Mouse (Mus musculus): ENCODE data around the gene Evx1. TPM values are rescaled to one million over a fixed set of nuclear protein-coding genes. Genes with fewer than 3 reads are reported as not detected.

Gene Evx1
- total RNA-seq, 1 experiment: 0.54 TPM

DNA sequence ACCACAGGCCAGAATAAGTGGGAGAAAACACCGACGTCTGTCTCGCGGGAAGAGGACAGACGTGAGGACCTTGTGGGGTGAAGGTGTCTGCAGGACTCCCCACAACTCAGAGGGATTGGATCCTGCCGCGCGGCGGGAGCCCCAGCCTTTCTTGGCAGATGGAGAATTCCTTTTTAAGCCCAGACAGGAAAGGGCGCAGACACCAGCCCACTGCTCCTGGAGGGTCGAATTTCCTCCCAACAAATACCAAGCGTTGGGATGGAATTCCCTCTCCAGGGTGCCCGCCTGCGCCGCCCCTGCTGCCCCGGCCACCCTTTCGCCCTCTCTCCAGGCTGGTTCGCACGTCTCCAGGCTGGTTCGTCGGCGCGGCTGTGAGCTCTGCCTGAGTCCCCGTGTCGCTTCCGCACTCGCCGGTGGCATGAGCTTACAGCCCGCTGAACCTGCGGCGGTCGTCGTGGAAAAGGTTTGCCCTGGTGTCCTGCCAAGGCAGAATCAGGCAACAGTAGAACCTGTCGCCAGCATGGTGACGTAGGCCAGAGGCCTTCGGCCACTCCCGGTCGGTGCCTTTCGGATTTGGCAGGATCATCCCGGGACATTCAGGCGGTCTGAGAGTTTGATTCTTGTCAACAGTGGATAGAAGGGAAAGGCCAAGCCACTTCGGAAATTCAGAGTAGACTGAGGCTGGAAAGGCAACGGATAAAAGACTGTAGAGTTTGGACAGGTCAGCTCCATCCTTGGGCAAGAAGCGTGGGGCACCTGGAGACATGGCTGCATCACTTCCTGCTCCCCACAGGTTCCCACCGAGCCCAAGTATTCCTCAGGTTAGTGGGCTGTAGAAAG, 22.1 kb upstream of the Evx1 start:
- peak overlapping the region; percentile 55 to 64 for H3K4me3 ChIP-seq (ENCODE audit: insufficient read depth in 1 of 2, low read depth in 1 of 2, low read length in 2 of 2, poor library complexity in 1 of 2, severe bottlenecking in 1 of 2)
- H3K4me1 ChIP-seq (ENCODE audit: control insufficient read depth in 2 of 2, insufficient read depth in 2 of 2, low read length in 2 of 2, poor library complexity in 1 of 2): no peaks in the 10 kb centered on the region
- H3K9me3 ChIP-seq (ENCODE audit: control insufficient read depth, insufficient read depth, low read depth, low read length): no peaks in the 10 kb centered on the region
- DNase-seq (ENCODE audit: low read depth, low spot score): no peak
- H3K36me3 ChIP-seq (ENCODE audit: control insufficient read depth, insufficient read depth, low read length, poor library complexity, severe bottlenecking): no peaks in the 10 kb centered on the region
- peak; percentile 50; the same call in 1 of the 2 replicates for TF ChIP-seq CHD2 (IDR thresholded peaks at IDR 0.05; ENCODE audit: low read depth, low read length)
- no peak for TF ChIP-seq ZC3H11A (IDR thresholded peaks at IDR 0.05; ENCODE audit: borderline replicate concordance, low read depth, low read length)
- no peak for TF ChIP-seq MAFK (IDR thresholded peaks at IDR 0.05; ENCODE audit: insufficient read depth, low read depth, low read length)
- no peak for TF ChIP-seq ZNF384 (IDR thresholded peaks at IDR 0.05; ENCODE audit: low read depth, low read length)
- peak; percentile 24; the same call in 1 of the 2 replicates for TF ChIP-seq HCFC1 (IDR thresholded peaks at IDR 0.05; ENCODE audit: borderline replicate concordance, insufficient read depth, low read length)
- peak overlapping the region; percentile 9; the same call in 1 of the 2 replicates for H3K9ac ChIP-seq (ENCODE audit: insufficient read depth, low read depth, low read length, poor library complexity, severe bottlenecking)
- no peak overlapping the region for H3K27ac ChIP-seq (ENCODE audit: insufficient read depth, low read depth, low read length, poor library complexity, severe bottlenecking)
- in situ Hi-C loops (cut with MboI; ENCODE audit: low sequenced_read_pairs in 2 of 2, unreplicated experiment in 2 of 2): loop anchor here in 1 of 2 experiments (25.0 kb wide), 1 partner anchor 546 kb away; no protein-coding TSS in a partner anchor

DNA sequence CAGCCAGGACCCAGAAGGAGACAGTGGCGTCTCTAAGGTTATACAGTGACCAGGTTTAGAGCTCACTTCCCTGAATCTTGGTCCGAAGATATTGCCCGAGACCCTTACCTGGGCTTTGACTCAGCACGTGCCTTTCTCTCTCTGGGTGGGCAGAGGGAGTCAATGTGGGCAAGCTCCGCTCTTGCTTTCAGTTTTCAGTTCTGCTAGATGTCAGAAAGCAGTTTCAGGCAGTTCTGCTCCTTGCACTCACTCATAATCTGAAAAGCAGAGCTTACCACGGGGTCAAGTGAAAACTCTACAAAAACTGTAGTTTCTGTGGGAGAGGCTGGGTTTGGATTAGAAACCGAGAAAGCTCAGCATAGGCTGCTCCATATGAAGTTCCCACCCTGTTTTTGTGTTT, 21.0 kb upstream of the Evx1 start:
- no peaks in the 10 kb centered on the region for H3K36me3 ChIP-seq (ENCODE audit: control insufficient read depth, insufficient read depth, low read length, poor library complexity, severe bottlenecking)
- H3K4me1 ChIP-seq (ENCODE audit: control insufficient read depth in 2 of 2, insufficient read depth in 2 of 2, low read length in 2 of 2, poor library complexity in 1 of 2): no peaks in the 10 kb centered on the region
- H3K27ac ChIP-seq (ENCODE audit: insufficient read depth, low read depth, low read length, poor library complexity, severe bottlenecking): no peak overlapping the region
- H3K9ac ChIP-seq (ENCODE audit: insufficient read depth, low read depth, low read length, poor library complexity, severe bottlenecking): no peak overlapping the region
- in situ Hi-C loops (cut with MboI; ENCODE audit: low sequenced_read_pairs in 2 of 2, unreplicated experiment in 2 of 2): loop anchor here in 1 of 2 experiments (25.0 kb wide), 1 partner anchor 545 kb away; no protein-coding TSS in a partner anchor
- no peak for DNase-seq (ENCODE audit: low read depth, low spot score)
- no peak overlapping the region for H3K4me3 ChIP-seq (ENCODE audit: insufficient read depth in 1 of 2, low read depth in 1 of 2, low read length in 2 of 2, poor library complexity in 1 of 2, severe bottlenecking in 1 of 2)
- no peak for TF ChIP-seq MAFK (IDR thresholded peaks at IDR 0.05; ENCODE audit: insufficient read depth, low read depth, low read length)
- no peak for TF ChIP-seq ZNF384 (IDR thresholded peaks at IDR 0.05; ENCODE audit: low read depth, low read length)
- H3K9me3 ChIP-seq (ENCODE audit: control insufficient read depth, insufficient read depth, low read depth, low read length): no peaks in the 10 kb centered on the region

- no peak overlapping the region for H3K4me3 ChIP-seq (ENCODE audit: insufficient read depth in 1 of 2, low read depth in 1 of 2, low read length in 2 of 2, poor library complexity in 1 of 2, severe bottlenecking in 1 of 2)
- no peaks in the 10 kb centered on the region for H3K36me3 ChIP-seq (ENCODE audit: control insufficient read depth, insufficient read depth, low read length, poor library complexity, severe bottlenecking)
- TF ChIP-seq MAFK (IDR thresholded peaks at IDR 0.05; ENCODE audit: insufficient read depth, low read depth, low read length) (0 out of 2 replicates have a peak, but pooled peaks have one; percentile 3), HCFC1 (IDR thresholded peaks at IDR 0.05; ENCODE audit: borderline replicate concordance, insufficient read depth, low read length) (no peak), ZC3H11A (IDR thresholded peaks at IDR 0.05; ENCODE audit: borderline replicate concordance, low read depth, low read length) (no peak)
- H3K9ac ChIP-seq (ENCODE audit: insufficient read depth, low read depth, low read length, poor library complexity, severe bottlenecking): no peak overlapping the region
- no peak for DNase-seq (ENCODE audit: low read depth, low spot score)
- in situ Hi-C loops (cut with MboI; ENCODE audit: low sequenced_read_pairs in 2 of 2, unreplicated experiment in 2 of 2): loop anchor here in 1 of 2 experiments (25.0 kb wide), 1 partner anchor 543 kb away; no protein-coding TSS in a partner anchor
- H3K9me3 ChIP-seq (ENCODE audit: control insufficient read depth, insufficient read depth, low read depth, low read length): no peaks in the 10 kb centered on the region
- H3K27ac ChIP-seq (ENCODE audit: insufficient read depth, low read depth, low read length, poor library complexity, severe bottlenecking): no peak overlapping the region
- H3K4me1 ChIP-seq (ENCODE audit: control insufficient read depth in 2 of 2, insufficient read depth in 2 of 2, low read length in 2 of 2, poor library complexity in 1 of 2): no peaks in the 10 kb centered on the region
Measured at GRCm38 (mm10) chr6:52294616-52295015, 18.7 kb upstream of the Evx1 start.

DNA sequence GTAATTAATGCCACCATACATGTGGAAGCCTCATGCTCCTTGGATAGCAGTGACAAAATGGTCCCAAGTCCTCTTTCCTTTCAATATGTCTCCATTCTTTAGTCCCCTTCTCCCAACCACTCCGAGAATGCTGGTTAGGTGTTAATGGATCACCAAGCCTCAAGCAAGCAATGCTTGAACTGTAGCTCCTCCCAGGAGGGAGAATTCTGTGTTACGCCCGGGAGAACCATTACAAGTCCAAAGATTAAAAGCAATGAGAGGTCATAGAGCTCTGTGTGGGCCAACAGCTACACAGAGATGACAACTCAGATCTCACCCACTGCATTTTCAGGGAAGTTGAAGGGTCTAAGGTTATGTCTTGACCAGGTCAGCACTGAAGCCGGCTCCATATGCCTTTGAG, 14.8 kb upstream of the Evx1 start:
- Histone ChIP-seq H3K36me3 (ENCODE audit: control insufficient read depth, insufficient read depth, low read length, poor library complexity, severe bottlenecking) (no peaks in the 10 kb centered on the region), H3K9ac (ENCODE audit: insufficient read depth, low read depth, low read length, poor library complexity, severe bottlenecking) (no peak overlapping the region), H3K9me3 (ENCODE audit: control insufficient read depth, insufficient read depth, low read depth, low read length) (no peaks in the 10 kb centered on the region), H3K4me3 (ENCODE audit: insufficient read depth in 1 of 2, low read depth in 1 of 2, low read length in 2 of 2, poor library complexity in 1 of 2, severe bottlenecking in 1 of 2) (no peak overlapping the region), H3K27ac (ENCODE audit: insufficient read depth, low read depth, low read length, poor library complexity, severe bottlenecking) (no peak overlapping the region), H3K4me1 (ENCODE audit: control insufficient read depth in 2 of 2, insufficient read depth in 2 of 2, low read length in 2 of 2, poor library complexity in 1 of 2) (no peaks in the 10 kb centered on the region)
- in situ Hi-C loops (cut with MboI; ENCODE audit: low sequenced_read_pairs in 2 of 2, unreplicated experiment in 2 of 2): loop anchor here in 1 of 2 experiments (25.0 kb wide), 1 partner anchor 539 kb away; no protein-coding TSS in a partner anchor
- no peak for DNase-seq (ENCODE audit: low read depth, low spot score)
- TF ChIP-seq CHD2 (IDR thresholded peaks at IDR 0.05; ENCODE audit: low read depth, low read length): no peak
- TF ChIP-seq ZNF384 (IDR thresholded peaks at IDR 0.05; ENCODE audit: low read depth, low read length): no peak
- no peak for TF ChIP-seq HCFC1 (IDR thresholded peaks at IDR 0.05; ENCODE audit: borderline replicate concordance, insufficient read depth, low read length)
- TF ChIP-seq MAFK (IDR thresholded peaks at IDR 0.05; ENCODE audit: insufficient read depth, low read depth, low read length): no peak
